ENCODE assay signal across 9 mouse cellular contexts in genomic region chr15:6500787-6501186, GRCm38 (mm10). TPM values are rescaled to one million over a fixed set of nuclear protein-coding genes. Genes with fewer than 3 reads are reported as not detected.
DNase-seq lines count a peak whose midpoint lies in the region; ATAC-seq lines count a peak whose summit lies in the region.
"Had no signal": no experiment of that assay in that cellular context is flagged by ENCODE, and none has a peak within 500 bp of the region (broad histone marks: within the 10 kb centered on the region; RNA-seq: fewer than 3 reads in every experiment).

No protein-coding gene starts in this region.

- peak; percentile 67 for DNase-seq in layer of hippocampus, adult 11-12 months (ENCODE audit: low spot score)
- DNase-seq in layer of hippocampus, adult 8-10 months (ENCODE audit: low spot score in 2 of 2), result no peak
- peak; percentile 3 for DNase-seq in R1 (ENCODE audit: low read depth, low spot score)
- DNase-seq in spleen, adult 12 weeks (ENCODE audit: low spot score), result no peak
- no peak for DNase-seq in cerebellum, adult 9-10 months

- no peak overlapping the region for H3K9ac ChIP-seq in kidney, embryonic 14.5 days (ENCODE audit: low read depth, low read length)
- H3K9ac ChIP-seq in forebrain, embryonic 16.5 days (replicated peaks; ENCODE audit: low read depth, low read length), result no peak overlapping the region

- H3K4me3 ChIP-seq in kidney, embryonic 14.5 days (ENCODE audit: low read length), result no peak overlapping the region
- H3K4me3 ChIP-seq in forebrain, embryonic 16.5 days (replicated peaks; ENCODE audit: low read length), result no peak overlapping the region

- no peak overlapping the region for H3K4me2 ChIP-seq in kidney, embryonic 14.5 days (replicated peaks; ENCODE audit: low read depth, low read length)
- no peak overlapping the region for H3K4me2 ChIP-seq in forebrain, embryonic 16.5 days (ENCODE audit: low read length)

- H3K9me3 ChIP-seq in kidney, embryonic 14.5 days (ENCODE audit: control insufficient read depth, low read length), result no peaks in the 10 kb centered on the region
- H3K9me3 ChIP-seq in forebrain, embryonic 16.5 days (ENCODE audit: control insufficient read depth, low read length), result no peaks in the 10 kb centered on the region

- no peaks in the 10 kb centered on the region for H3K4me1 ChIP-seq in kidney, embryonic 14.5 days (ENCODE audit: control insufficient read depth, insufficient read depth, low read length)
- 0 out of 2 replicates have a peak, but pooled peaks cover 3% of the 10 kb centered on the region for H3K4me1 ChIP-seq in forebrain, embryonic 16.5 days (replicated peaks; ENCODE audit: control insufficient read depth, insufficient read depth, low read length)

- no peak overlapping the region for H3K27ac ChIP-seq in kidney, embryonic 14.5 days (ENCODE audit: low read depth, low read length)
- no peak overlapping the region for H3K27ac ChIP-seq in forebrain, embryonic 16.5 days (ENCODE audit: low read length)

- H3K36me3 ChIP-seq in kidney, embryonic 14.5 days (ENCODE audit: control insufficient read depth, insufficient read depth, low read length), result no peaks in the 10 kb centered on the region
- H3K36me3 ChIP-seq in forebrain, embryonic 16.5 days (ENCODE audit: control insufficient read depth, insufficient read depth), result no peaks in the 10 kb centered on the region

- 20% methylated on average over 1 of the region's 1 CpGs for WGBS in kidney, embryonic 14.5 days
- whole genome bisulfite sequencing in forebrain, embryonic 16.5 days, result 71% methylated on average over 1 of the region's 1 CpGs

- H3K27me3 ChIP-seq in kidney, embryonic 14.5 days (ENCODE audit: control insufficient read depth, insufficient read depth, low read length), result no peaks in the 10 kb centered on the region
- no peaks in the 10 kb centered on the region for H3K27me3 ChIP-seq in forebrain, embryonic 16.5 days (replicated peaks; ENCODE audit: control insufficient read depth, insufficient read depth, low read length)

- ATAC-seq in kidney, embryonic 14.5 days (ENCODE audit: low FRiP score, low TSS enrichment), result peak; percentile 93
- peak; percentile 94 for ATAC-seq in megakaryocyte progenitor cell, adult 5-6 weeks (replicated peaks; ENCODE audit: poor library complexity)
- no peak for ATAC-seq in forebrain, embryonic 16.5 days

RNA-seq across cellular contexts. Expression of gene Fyb, which starts 21.9 kb away (rescaled TPM):
- 10 to 100 TPM in 2 of 4 experiments, 1 to 10 TPM in 2; 6.0 to 32.8 (median 16.2) TPM for total RNA-seq in layer of hippocampus, adult 8-10 months (2022)
- 3.2 and 5.2 TPM in 2 replicates for polyA plus RNA-seq in kidney, embryonic 14.5 days (2014; fragmentation: Nextera tagmentation; extraction: Ambion mirVana)
- 30.8 and 42.1 TPM in 2 replicates for total RNA-seq in megakaryocyte progenitor cell, adult 5-6 weeks (2015)
- 7.2 and 15.9 TPM in 2 replicates for total RNA-seq in megakaryocyte progenitor cell, adult 5-6 weeks (2017)
- polyA plus RNA-seq in forebrain, embryonic 16.5 days (2015; fragmentation: Nextera tagmentation; extraction: Ambion mirVana), result 1.6 TPM in 2 replicates

RNA-seq across cellular contexts. Expression of gene C9, which starts 55.7 kb away (rescaled TPM):
- not detected for total RNA-seq in layer of hippocampus, adult 8-10 months (2022)
- not detected in 2 replicates for polyA plus RNA-seq in kidney, embryonic 14.5 days (2014; fragmentation: Nextera tagmentation; extraction: Ambion mirVana)
- total RNA-seq in megakaryocyte progenitor cell, adult 5-6 weeks (2015), result not detected in 2 replicates
- not detected in 2 replicates for total RNA-seq in megakaryocyte progenitor cell, adult 5-6 weeks (2017)
- not detected in 2 replicates for polyA plus RNA-seq in forebrain, embryonic 16.5 days (2015; fragmentation: Nextera tagmentation; extraction: Ambion mirVana)
- total RNA-seq: left cerebral cortex, adult 18-20 months had no signal

Comparison
In these comparisons a context has a peak if more than half of its experiments do, and no peak if none do; other contexts are left out.
1. DNase-seq: peak in layer of hippocampus, adult 11-12 months (single experiment) and R1 (single experiment); none in layer of hippocampus, adult 8-10 months (0 of 2), spleen, adult 12 weeks (single experiment) and cerebellum, adult 9-10 months (single experiment).